Mouse (Mus musculus) layer of hippocampus, adult 8-10 months (tissue): ENCODE measurements around the gene Mpp6. TPM values are rescaled to one million over a fixed set of nuclear protein-coding genes. Genes with fewer than 3 reads are reported as not detected.

Experiments
- DNase-seq, 2 experiments: peaks; one replicate each; pipeline ENCODE4 v3.0.0; 2022; ENCODE audit warnings: low spot score in 2 of 2
- total RNA-seq, 4 experiments: library from RNA; stranded (reverse); gene quantifications; 2 replicates each; pipeline ENCODE4 v1.2.4; 2022

The Mpp6 gene
- total RNA-seq, 4 experiments from 2014 or later, result 83.9 to 106 (median 92.9) TPM

DNA sequence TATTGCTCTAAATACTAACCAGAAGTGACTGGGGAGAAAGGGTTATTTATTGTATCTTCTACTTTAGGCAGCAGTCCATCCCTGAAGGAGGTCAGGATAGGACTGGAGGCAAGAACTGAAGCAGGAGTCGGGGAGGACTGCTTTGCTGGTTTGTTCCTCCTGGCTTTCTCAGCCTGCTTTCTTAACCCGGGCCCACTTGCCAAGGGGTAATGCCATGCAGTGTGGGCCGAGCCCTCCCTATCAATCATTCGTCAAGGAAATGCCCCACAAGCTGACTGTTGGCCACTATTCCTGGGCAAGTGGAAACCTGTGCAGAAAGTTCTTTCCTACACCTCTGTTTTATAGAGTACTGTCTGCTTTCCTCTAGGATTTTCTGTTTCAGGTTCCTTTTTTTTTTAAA lies 39.3 kb downstream of the Mpp6 start:
- no peak for DNase-seq

DNA sequence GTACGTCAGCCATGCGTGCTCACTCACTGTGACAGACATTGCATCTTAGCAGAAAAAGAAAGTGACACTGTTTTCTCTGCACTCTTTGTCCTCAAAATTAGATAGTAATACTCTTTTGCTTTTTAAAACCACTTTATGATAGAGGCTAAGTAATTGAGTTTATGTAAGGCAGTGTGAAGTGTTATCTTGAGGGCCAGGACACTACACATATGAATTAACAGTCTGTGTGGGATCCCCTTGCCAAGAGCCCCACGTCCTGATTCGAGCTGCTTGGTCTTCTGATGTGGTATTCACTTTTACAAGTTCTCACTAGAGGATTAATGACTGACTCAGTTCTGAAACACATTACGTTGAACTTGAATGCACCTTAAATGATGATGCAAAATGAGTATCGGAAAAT lies 49.8 kb downstream of the Mpp6 start:
- no peak for DNase-seq

DNA sequence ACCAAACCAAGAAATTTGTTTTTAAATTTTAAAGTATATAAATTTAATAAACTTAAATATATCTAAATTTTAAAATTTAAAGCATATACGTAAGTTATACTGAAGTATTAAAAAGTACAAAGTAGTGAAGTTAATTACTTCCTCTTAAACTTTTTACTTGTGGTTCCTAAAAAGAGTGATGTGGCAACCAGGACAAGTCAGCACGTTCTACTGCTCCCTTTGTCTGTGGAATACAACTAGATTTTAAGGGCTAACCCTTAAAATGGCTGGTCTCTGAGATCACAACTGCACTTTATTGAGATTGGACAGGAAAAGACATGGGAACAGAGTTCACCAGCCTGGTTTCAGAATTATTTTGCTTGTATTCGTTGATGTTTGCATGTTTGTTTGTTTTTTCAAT lies 53.0 kb downstream of the Mpp6 start:
- no peak for DNase-seq

DNA sequence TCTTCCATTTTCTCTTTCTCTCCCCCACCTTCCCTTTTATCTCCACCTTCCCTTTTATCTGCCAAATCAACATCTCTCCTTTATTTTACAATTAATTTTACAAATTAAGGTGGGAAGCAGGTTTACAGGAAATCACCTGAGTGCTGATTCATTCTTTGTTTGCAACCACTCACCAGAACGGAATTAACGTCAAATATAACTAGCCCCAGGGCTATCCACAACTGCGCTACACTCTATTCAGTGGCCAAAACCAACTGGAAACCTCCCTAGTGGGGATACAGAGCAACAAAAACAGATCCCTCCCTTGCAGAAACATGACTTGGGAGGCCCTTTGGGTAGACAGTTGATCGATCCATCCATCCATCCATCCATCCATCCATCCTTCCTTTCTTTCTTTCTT lies 58.8 kb downstream of the Mpp6 start:
- DNase-seq, result no peak

DNA sequence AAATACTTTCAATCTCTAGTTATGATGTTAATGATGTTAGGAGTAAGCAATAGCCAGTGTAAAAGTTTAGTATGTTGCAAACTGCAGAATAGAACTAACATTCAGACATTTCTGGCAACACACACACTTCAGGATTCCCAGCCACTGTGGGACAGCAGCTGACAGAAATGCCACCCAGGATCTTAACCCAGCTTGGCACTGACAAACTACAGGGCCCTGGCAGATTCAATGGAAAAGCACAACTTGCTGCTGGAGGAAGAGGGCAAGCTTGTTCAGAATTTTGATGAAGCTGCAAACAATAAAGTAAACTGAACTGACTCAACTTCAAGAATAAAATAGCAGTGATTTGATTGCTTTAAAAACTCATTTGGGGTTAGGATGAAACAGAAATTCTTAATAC lies 59.7 kb downstream of the Mpp6 start:
- peak in 1 of 2 experiments; percentile 23 for DNase-seq

DNA sequence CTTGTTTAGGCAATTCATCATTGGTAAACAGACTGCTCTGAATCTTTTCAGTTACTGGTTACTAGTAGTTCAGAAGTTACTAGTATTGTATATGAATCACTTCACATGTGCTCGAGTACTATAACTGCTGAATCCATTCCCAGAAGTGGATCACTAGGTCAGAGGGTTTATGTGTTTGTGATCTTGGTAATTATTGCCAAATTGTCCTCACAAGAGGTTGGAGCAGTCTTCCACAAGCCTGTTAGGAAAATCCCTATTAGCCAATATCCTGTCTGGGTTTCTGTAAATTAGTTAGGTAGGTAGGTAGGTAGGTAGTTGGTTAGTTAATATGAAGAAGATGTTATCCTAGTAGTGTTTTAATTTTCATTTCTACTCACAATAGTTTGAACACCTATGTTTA lies 65.7 kb downstream of the Mpp6 start:
- DNase-seq, result no peak

DNA sequence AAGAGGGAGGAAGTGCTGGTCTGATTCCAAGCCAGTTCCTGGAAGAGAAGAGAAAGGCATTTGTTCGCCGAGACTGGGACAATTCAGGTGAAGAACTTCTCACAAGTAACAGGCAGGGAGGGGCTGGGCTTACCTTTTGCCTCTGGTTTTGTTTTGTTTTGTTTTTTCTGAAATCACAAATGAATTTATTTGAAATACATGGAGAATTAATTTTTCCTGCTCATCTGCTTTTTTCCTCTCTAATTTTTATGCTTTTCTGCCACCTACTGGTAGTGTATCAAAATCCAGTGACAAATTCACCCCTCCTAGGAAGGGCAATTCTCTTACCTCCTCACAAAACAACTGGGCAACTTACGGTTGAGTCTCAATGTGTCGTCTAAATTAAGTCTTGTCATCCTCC lies 70.1 kb downstream of the Mpp6 start:
- DNase-seq, result no peak

DNA sequence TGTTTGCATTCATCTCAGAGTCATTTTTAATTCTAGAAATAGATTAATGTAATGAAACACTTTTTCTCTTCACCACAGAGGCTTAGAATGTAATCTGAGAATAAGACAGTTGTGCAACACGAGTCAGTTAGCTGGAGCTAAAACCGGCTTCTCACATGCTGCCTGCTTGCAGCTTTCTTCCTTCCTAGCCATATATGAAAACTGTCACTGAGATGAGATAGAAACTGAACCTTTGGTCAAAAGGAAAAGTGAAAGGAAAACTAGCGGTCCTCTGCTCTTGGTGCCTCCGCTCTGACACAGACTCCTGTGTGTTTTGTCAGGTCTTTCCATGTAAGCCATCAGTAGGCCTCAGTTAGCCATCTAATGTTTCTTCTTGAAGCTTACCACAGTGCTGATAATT lies 77.9 kb downstream of the Mpp6 start:
- DNase-seq, result no peak

DNA sequence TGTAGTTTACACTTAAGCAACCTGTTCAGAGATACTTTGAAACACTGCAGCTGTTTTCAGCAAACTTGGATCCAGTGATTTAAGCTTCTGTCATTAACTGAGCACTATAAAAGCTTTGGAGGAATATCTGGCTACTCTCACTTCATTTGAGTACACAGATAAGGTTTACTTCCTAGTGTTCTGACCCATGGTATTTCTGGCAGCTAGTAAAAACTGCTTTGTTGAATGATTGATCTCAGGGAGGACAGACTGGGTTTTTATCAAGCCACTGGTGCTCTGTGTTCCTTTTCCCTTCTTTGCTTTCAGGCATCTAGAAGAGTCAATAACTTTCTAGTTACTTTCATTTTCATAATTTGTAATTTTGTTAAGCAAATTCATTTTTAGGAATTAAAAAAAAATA lies 79.3 kb downstream of the Mpp6 start:
- no peak for DNase-seq

DNA sequence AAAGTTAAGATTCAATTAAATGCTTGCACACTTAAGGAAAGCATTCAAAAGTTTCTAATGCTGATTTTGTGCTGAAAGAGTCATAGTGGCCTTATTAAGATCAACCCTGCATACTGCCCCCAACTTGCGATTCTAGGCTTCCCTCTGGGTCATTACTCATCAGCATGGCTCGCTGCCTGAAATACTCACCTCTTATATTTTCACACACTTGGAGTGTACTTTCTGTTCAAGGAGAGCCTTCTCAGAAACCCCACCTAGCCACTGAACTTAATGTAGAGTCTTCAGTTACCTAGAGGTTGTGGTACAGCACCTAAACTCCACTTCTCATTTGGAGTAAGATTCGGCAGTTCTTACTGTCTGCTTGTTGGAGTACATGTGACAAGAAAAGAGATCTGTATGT lies 81.6 kb downstream of the Mpp6 start:
- DNase-seq, result no peak

DNA sequence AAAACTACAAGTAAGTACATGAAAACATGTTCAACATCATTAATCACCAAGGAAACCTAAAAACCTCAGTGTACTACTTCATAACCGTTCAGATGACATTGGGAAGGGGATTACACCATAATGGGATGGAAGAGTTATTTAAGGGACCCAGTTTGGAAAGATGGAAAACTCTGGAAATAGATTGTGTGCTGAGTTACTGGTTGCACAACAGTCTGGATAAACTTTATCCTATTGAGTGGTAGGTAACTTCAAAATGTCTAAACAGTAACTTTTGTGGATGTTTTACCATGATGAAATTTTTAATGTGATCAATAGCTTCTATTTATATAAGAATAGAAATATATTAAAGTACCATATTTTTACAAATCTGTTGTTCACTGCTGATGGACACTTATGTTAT lies 82.1 kb downstream of the Mpp6 start:
- no peak for DNase-seq

DNA sequence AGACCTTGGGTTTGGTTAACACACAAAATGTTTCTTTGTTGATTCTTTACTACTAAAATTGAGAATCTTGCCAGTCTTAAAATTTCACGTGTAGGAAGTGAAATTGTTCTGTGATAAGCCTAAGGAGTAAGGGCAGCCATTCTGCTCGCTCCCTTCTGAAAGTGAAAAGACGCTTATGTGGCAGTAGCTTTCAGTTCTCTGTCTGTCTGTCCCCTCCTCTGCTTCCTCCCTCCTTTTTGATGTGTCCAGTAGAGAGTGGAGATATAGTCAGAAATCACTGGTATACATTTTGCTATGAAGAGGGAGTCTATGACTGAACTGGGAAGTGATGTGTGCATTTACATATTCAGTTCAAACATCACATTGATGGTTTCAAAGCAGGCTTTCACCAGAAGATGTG lies 82.8 kb downstream of the Mpp6 start:
- no peak for DNase-seq

DNA sequence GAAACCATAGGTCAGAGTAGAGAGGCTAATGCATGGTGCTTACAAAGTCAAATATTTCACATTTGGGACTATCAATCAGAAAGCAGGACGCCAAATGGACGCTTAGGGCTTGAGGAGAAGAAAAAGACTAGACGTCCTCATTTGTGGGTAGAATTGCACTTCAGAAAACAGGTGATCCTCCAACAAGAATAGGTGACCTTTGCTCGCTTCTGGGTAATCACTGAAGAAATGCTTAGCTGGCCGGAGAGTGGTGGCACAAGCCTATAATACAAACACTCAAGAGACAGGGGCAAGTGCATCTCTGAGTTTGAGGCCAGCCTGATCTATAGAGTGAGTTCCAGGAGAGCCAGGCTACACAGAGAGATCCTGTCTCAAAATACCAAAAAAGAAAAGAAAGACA lies 83.8 kb downstream of the Mpp6 start:
- DNase-seq, result no peak

DNA sequence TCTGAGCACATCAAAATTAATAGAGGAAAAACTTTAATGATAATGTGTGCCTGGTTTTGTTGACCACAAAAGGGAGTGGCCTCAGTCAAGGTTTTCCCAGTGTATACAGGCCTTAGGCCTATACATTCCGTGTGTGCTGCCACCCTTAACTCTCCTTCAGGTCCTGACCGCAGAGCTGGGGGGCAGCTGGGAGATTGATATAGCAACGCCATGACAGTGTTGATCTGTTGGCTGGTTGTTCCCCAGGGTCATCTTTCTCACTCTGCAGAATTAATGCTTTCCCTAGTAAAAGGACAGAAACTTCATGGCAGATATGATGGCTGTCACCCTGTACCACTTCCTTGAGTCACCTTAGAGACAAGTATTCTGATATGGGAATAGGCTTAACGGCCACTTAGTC lies 94.3 kb downstream of the Mpp6 start:
- DNase-seq, result no peak

DNA sequence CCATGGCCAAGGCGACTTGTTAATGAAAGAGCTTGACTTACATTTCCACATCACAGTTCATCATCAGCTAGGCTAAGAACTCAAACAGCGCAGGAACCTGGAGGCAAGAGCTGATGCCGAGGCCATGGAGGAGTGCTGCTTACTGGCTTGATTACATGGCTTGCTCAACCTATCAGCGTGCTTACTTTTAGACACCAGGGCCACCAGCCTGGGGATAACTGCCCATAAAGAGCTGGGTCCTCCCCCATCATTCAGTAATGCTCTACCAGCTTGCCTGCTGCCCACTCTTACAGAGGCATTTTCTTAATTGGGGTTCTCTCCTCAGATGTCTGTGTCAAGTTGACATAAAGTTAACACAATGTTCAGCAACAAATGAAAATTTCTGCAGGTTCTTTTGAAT lies 95.1 kb downstream of the Mpp6 start:
- no peak for DNase-seq

DNA sequence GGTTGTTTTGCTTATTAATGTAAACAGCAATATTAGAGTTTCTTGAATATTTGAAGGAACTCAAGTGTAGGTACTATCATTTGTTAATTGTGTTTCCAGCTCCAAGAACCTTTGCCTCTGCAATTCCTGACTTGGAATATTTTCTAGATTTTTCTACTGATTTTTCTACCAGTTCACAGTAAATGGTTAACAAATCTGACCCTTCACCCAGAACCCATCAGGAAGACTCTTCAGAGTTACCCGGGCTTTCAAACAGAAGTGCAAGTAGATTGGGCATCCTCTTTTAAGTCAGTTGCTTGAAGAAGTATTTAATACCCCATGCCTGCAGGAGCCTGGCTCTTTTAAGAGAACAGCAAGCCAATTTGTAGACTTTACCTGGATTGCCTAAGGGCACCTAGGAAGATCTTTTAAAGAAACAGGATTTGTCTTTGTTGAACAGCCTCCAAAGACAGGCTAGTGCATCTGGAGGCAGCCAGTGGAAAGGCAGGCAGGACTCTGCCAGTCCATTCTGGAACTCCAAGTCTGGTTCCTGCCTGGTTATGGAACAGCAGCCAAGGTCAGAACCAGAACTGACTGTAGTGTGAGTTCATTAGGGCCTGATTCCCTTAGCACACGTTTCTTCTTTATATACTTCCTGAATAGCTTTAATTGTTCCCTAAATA lies 104.8 kb downstream of the Mpp6 start:
- no peak for DNase-seq

DNA sequence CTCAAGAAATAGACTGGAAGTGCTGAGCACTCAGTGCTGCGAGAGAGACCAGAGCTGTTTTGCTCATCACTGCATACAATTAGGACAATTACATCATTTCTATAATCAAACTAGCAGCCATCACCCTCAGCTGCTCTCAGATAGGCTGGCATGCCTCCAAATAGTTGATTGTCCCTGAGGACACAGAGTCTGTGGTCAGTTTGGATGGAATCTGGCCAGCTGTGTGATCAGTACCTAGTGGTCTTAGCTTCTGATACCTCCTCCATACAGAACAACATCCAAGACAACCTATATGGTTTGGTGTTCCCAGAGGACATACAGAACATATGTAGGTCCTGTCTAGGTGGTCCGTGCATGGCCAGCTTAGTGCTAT lies 105.3 kb downstream of the Mpp6 start:
- DNase-seq, result no peak

DNA sequence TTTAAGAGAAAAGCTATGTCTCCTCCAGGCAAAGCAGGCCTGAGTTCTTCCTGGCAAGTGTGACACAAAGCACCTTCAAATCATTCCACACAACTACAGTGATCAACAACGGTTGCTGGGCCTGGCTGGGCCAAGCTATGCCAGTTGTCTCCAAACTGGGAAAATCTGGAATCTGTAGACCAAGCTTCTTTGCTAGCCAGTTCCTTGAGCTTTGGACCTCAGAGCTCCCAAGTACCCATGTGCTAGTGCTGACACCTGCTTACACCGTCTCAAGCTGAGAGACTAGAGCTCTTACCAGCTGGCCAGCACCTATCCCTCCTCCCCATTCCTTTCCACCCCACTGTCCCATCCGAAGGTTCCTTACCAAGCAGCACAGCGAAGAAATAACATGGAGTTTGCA lies 105.9 kb downstream of the Mpp6 start:
- DNase-seq, result no peak

DNA sequence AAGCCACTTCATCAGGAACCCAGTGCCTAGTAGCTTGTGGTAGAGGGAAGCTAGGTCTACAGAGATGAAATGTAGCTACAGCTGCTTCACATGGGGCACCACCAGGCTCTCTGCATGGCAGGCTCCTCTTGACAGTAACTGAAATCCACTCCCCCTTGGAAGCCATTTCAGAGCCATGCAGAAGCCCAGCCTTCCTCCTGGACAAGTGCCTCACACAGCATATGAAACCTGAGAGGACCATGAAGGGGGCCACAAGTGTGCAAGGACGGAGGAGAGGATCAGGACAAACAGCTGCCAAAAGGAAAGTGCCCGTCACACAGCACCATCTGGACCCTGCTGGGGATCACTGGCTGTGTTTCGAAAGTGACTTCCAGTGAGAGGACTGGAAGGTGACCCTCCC lies 108.6 kb downstream of the Mpp6 start:
- no peak for DNase-seq

DNA sequence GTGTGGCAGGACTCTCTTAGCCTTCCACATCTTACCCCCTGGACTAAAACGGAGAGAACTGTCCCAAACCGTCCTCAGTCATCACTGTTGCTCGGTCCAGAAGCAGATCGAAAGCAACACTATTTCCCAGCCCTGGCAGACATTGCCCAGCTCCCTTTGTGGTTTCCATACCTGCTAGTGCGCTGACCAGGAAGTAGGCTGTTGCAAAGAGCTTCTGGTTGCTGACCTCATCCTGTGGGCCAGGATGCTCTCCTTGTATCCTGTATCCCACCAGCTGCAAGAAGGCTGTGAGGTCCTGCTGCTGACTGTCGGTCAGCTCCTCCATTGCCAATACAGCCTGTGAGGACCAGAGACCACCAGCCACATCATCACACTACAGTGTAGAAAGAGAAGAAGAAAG lies 109.0 kb downstream of the Mpp6 start:
- no peak for DNase-seq

DNA sequence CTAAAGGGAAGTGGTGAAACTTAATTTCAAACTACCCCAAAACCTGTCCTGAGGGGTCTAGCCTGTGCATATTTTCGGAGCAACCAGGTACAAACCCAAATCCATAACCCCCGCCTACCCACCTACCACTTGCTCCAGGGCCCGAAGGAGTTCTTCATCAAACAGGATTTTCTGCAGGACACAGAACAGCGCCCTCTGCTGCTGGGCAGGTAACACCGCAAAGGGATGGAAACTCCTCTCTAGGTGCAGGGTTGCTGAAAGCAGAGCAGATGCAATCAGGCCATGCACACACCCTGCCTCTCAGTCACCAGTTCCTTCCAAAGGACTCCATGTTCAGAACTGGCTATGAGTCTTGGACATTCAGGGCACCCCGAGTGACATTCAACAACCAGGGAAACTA lies 110.8 kb downstream of the Mpp6 start:
- DNase-seq, result no peak

DNA sequence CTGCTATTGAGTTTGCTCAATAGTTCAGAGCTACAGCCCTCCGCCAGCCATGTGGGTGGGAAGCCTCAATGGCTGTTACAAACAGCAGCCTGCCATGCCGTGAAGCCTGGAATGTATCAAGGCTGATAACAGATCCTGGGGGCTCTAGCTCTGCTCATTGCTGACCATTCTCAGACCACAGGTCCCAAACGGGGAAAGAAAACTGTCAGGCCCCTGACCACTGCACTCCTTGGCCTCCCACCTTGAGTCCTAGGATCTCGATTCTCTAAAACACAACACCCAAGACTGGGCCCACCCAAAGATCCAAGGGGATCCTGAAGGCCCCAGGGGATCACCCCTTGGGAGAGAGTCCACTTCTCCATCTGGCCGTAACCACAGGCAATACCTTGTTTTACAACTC lies 112.3 kb downstream of the Mpp6 start:
- no peak for DNase-seq

DNA sequence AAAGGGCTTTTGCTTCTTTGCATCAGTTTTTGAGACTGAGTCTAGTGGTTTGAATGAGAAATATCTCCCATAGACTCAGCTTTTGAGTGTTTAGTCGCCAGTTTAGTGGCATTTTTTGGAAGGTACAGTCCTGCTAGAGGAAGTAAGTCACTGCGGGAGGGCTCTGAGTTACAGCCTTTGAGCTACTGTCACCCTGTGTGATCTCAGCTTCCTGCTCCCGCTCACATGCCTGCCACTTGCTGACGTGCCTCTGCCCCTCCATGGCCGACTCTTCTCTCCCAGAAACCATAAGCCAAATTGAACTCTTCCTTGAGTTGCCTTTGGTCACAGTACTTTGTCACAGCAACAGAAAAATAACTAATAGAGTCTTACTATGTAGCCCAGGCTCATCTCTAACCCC lies 112.9 kb downstream of the Mpp6 start:
- no peak for DNase-seq

DNA sequence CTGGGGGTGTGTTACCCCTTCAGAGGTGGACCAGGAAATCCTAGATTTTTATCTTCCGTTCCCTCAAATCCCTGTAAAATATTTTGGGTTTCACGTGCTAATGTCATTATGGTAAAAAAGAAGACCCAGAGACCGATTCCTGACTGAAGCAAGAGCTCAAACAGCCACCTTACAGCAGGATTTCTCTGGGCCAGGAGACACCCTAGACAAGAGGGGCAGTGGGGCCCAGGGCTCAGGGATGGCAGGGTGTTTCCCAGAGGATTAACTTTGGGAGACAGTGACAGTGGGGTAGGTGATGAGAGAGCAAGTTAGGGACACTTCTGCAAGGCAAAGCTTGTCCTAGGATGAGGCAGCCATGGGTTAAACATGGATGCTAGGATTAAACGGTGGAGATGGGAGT lies 113.6 kb downstream of the Mpp6 start:
- DNase-seq, result no peak
